Mouse (Mus musculus) hindbrain, embryonic 16.5 days (tissue): Measurements from ENCODE around the gene Mgrn1. TPM values are rescaled to one million over a fixed set of nuclear protein-coding genes. Genes with fewer than 3 reads are reported as not detected.

ENCODE experiments used
- ATAC-seq: fragments of 200-750 bp; cut with Nextera tagmentation; 2 replicates; pipeline ENCODE4 v1.8.0; 2017; ENCODE audit warnings: moderate TSS enrichment, moderate library complexity
- H3K27ac ChIP-seq: fragments of 300-500 bp; sonication (generic); 2 replicates; pipeline ENCODE4 v1.5.1; 2014; ENCODE audit warnings: low read depth, mild to moderate bottlenecking, control low read depth, low read length, moderate library complexity
- H3K27me3 ChIP-seq: fragments of 300-500 bp; sonication (generic); replicated peaks from 2 replicates; pipeline ENCODE4 v1.6.1; 2014; ENCODE audit warnings: low read length; ENCODE audit not compliant: control insufficient read depth, insufficient read depth
- H3K36me3 ChIP-seq: fragments of 300-500 bp; sonication (generic); 2 replicates; pipeline ENCODE4 v1.6.1; 2014; ENCODE audit warnings: mild to moderate bottlenecking, low read length, moderate library complexity, mixed read lengths; ENCODE audit not compliant: control insufficient read depth, insufficient read depth
- H3K4me1 ChIP-seq: fragments of 300-500 bp; sonication (generic); 2 replicates; pipeline ENCODE4 v1.6.1; 2014; ENCODE audit warnings: low read depth, low read length; ENCODE audit not compliant: control insufficient read depth, insufficient read depth
- H3K4me2 ChIP-seq: fragments of 300-500 bp; sonication (generic); 2 replicates; pipeline ENCODE4 v1.6.1; 2014; ENCODE audit warnings: mild to moderate bottlenecking, low read length, control low read depth, moderate library complexity
- H3K4me3 ChIP-seq: fragments of 300-500 bp; sonication (generic); 2 replicates; pipeline ENCODE4 v1.5.1; 2014; ENCODE audit warnings: mild to moderate bottlenecking, low read length, control low read depth, moderate library complexity
- H3K9ac ChIP-seq: fragments of 300-500 bp; sonication (generic); 2 replicates; pipeline ENCODE4 v1.6.1; 2014; ENCODE audit warnings: low read depth, mild to moderate bottlenecking, control low read depth, low read length, moderate library complexity
- H3K9me3 ChIP-seq: fragments of 300-500 bp; sonication (generic); 2 replicates; pipeline ENCODE4 v1.6.1; 2014; ENCODE audit warnings: mild to moderate bottlenecking, low read length, moderate library complexity; ENCODE audit not compliant: control insufficient read depth
- WGBS: fragments of 180-500 bp; shearing (Covaris S2); extraction: QIAGEN DNeasy Blood & Tissue Kit; methylation state at CpG from one replicate; pipeline ENCODE4 v1.1.7; 2014; 5-methylcytosine and 5-hydroxymethylcytosine counted together
- polyA plus RNA-seq: library from polyadenylated mRNA; unstranded; fragments of >200 nt; fragmentation: Nextera tagmentation; extraction: Ambion mirVana; gene quantifications from 2 replicates; pipeline ENCODE4 v1.2.1, GENCODE M21; 2015

The Mgrn1 gene
- polyA plus RNA-seq, 1 experiment from 2014 or later: 133 TPM

GRCm38 (mm10) chr16:4963797-4964709, 78.0 kb downstream of the Mgrn1 start, which contains the start of gene Anks3:
Gene Anks3 (minus strand): TSS chr16:4964205.
- peak; percentile 99 for ATAC-seq
- Histone ChIP-seq H3K4me3 (peak within 1 kb of the TSS; percentile 88), H3K4me1 (peaks cover 19% of the 10 kb centered on the region), H3K27me3 (no peaks in the 10 kb centered on the region), H3K36me3 (no peaks in the 10 kb centered on the region), H3K27ac (peak within 1 kb of the TSS; percentile 83), H3K4me2 (peak within 1 kb of the TSS; percentile 81), H3K9me3 (no peaks in the 10 kb centered on the region), H3K9ac (peak within 1 kb of the TSS; percentile 87)
- under 1% methylated on average over 65 of the region's 76 CpGs for whole genome bisulfite sequencing

GRCm38 (mm10) chr16:4964731-4965391, 78.8 kb downstream of the Mgrn1 start:
- Histone ChIP-seq H3K4me3 (peak overlapping the region; percentile 88), H3K9ac (peak overlapping the region; percentile 87), H3K4me2 (peak overlapping the region; percentile 81), H3K9me3 (no peaks in the 10 kb centered on the region), H3K36me3 (no peaks in the 10 kb centered on the region), H3K27me3 (no peaks in the 10 kb centered on the region), H3K4me1 (peaks cover 19% of the 10 kb centered on the region), H3K27ac (peak overlapping the region; percentile 83)
- 23% methylated on average over 13 of the region's 13 CpGs for WGBS
- ATAC-seq: no peak

- H3K9ac ChIP-seq: no peak overlapping the region
- no peaks in the 10 kb centered on the region for H3K36me3 ChIP-seq
- no peak overlapping the region for H3K4me3 ChIP-seq
- no peak overlapping the region for H3K27ac ChIP-seq
- no peaks in the 10 kb centered on the region for H3K9me3 ChIP-seq
- no peak for ATAC-seq
- peaks cover 19% of the 10 kb centered on the region for H3K4me1 ChIP-seq
- peak overlapping the region; percentile 81; the same call in 1 of the 2 replicates for H3K4me2 ChIP-seq
- H3K27me3 ChIP-seq: no peaks in the 10 kb centered on the region
- WGBS: 86% methylated on average over 8 of the region's 8 CpGs
Observed at GRCm38 (mm10) chr16:4965392-4966129, 79.5 kb downstream of the Mgrn1 start.

GRCm38 (mm10) chr16:4968426-4968825, 82.4 kb downstream of the Mgrn1 start:
- Histone ChIP-seq H3K36me3 (no peaks in the 10 kb centered on the region), H3K9me3 (no peaks in the 10 kb centered on the region), H3K4me1 (peaks cover 6% of the 10 kb centered on the region), H3K4me3 (no peak overlapping the region), H3K4me2 (no peak overlapping the region), H3K9ac (no peak overlapping the region), H3K27ac (no peak overlapping the region), H3K27me3 (no peaks in the 10 kb centered on the region)
- WGBS: 83% methylated on average over 3 of the region's 3 CpGs
- ATAC-seq: no peak

GRCm38 (mm10) chr16:4969055-4969843, 83.2 kb downstream of the Mgrn1 start:
- Histone ChIP-seq H3K9ac (no peak overlapping the region), H3K27ac (no peak overlapping the region), H3K9me3 (no peaks in the 10 kb centered on the region), H3K36me3 (no peaks in the 10 kb centered on the region), H3K4me1 (peaks cover 4% of the 10 kb centered on the region; the same call in 1 of the 2 replicates), H3K4me3 (no peak overlapping the region), H3K4me2 (no peak overlapping the region), H3K27me3 (no peaks in the 10 kb centered on the region)
- ATAC-seq: no peak
- WGBS: 84% methylated on average over 5 of the region's 5 CpGs

- Histone ChIP-seq H3K27me3 (no peaks in the 10 kb centered on the region), H3K9ac (no peak overlapping the region), H3K9me3 (no peaks in the 10 kb centered on the region), H3K4me2 (no peak overlapping the region), H3K4me3 (no peak overlapping the region), H3K36me3 (no peaks in the 10 kb centered on the region), H3K27ac (no peak overlapping the region), H3K4me1 (no peaks in the 10 kb centered on the region)
- ATAC-seq: no peak
- 81% methylated on average over 4 of the region's 4 CpGs for WGBS
Observed at GRCm38 (mm10) chr16:4971626-4972025, 85.6 kb downstream of the Mgrn1 start.

GRCm38 (mm10) chr16:4974521-4974920, 88.5 kb downstream of the Mgrn1 start:
- 0 out of 2 replicates have a peak, but pooled peaks have one; percentile 40 for ATAC-seq
- H3K27ac ChIP-seq: no peak overlapping the region
- H3K36me3 ChIP-seq: no peaks in the 10 kb centered on the region
- WGBS: 76% methylated on average over 5 of the region's 5 CpGs
- H3K27me3 ChIP-seq: no peaks in the 10 kb centered on the region
- no peak overlapping the region for H3K9ac ChIP-seq
- no peak overlapping the region for H3K4me2 ChIP-seq
- H3K9me3 ChIP-seq: no peaks in the 10 kb centered on the region
- H3K4me1 ChIP-seq: no peaks in the 10 kb centered on the region
- no peak overlapping the region for H3K4me3 ChIP-seq

GRCm38 (mm10) chr16:4976180-4976579, 90.1 kb downstream of the Mgrn1 start:
- Histone ChIP-seq H3K9me3 (no peaks in the 10 kb centered on the region), H3K4me1 (no peaks in the 10 kb centered on the region), H3K36me3 (no peaks in the 10 kb centered on the region), H3K4me2 (no peak overlapping the region), H3K4me3 (no peak overlapping the region), H3K27ac (no peak overlapping the region), H3K27me3 (no peaks in the 10 kb centered on the region), H3K9ac (no peak overlapping the region)
- ATAC-seq: no peak
- WGBS: 80% methylated on average over 2 of the region's 2 CpGs
